Mouse (Mus musculus): ENCODE results near the gene Cts8. TPM values are rescaled to one million over a fixed set of nuclear protein-coding genes. Genes with fewer than 3 reads are reported as not detected.

Gene Cts8
- polyA plus RNA-seq (2012; ENCODE audit: insufficient read depth, insufficient read length, missing spikeins): not detected in 2 replicates

DNA sequence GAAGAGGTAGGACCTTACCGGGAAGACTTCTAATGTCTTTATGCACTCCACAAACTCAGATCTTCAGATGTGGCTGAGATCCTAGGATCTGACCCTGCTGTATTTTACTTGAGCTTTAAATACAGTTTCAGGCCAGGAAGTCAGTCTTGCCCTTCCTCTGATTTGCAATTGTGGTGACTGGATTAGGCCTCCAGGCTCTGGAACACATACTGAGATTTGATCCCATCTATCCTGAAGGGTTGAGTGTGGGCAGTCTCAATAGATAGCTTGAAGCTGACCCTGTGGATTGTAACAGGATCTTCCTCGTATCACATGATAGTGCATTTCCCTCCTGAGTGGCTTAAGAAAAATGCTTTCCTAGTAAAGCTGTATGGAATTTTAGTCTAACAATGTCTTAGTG is at the start of gene Cts8:
Gene Cts8 (minus strand): TSS at position 101 of the 400 bp plus-strand sequence.
- no peak within 1 kb of the TSS for H3K4me3 ChIP-seq (ENCODE audit: insufficient read depth, low read length)
- no peaks in the 10 kb centered on the region for H3K4me1 ChIP-seq (ENCODE audit: control insufficient read depth, insufficient read depth, low read length)
- H3K27ac ChIP-seq (ENCODE audit: insufficient read depth, low read depth, low read length): no peak within 1 kb of the TSS
- no peak for TF ChIP-seq POLR2A (IDR thresholded peaks at IDR 0.05; ENCODE audit: borderline replicate concordance, low read depth, low read length)
- TF ChIP-seq CTCF (IDR thresholded peaks at IDR 0.05; ENCODE audit: low read depth, low read length): no peak

DNA sequence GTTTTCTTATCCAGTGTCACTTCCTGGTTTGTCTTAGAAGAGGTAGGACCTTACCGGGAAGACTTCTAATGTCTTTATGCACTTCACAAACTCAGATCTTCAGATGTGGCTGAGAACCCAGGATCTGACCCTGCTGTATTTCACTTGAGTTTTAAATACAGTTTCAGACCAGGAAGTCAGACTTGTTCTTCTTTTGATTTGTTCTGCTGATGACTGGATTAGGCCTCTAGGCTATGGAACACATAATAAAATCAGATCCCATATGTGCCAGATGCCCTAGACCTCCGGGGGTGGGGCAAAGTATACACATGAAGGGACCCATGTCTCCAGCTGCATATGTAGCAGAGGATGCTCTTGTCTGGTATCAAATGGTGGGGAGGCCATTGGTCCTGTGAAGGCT is 33.6 kb upstream of the Cts8 start, which contains the start of gene Gm49398:
Gene Gm49398 (minus strand): TSS at position 101 of the 400 bp plus-strand sequence.
- Histone ChIP-seq H3K27ac (ENCODE audit: insufficient read depth, low read depth, low read length) (no peak within 1 kb of the TSS), H3K4me3 (ENCODE audit: insufficient read depth, low read length) (no peak within 1 kb of the TSS), H3K4me1 (ENCODE audit: control insufficient read depth, insufficient read depth, low read length) (no peaks in the 10 kb centered on the region)
- TF ChIP-seq CTCF (IDR thresholded peaks at IDR 0.05; ENCODE audit: low read depth, low read length) (no peak), POLR2A (IDR thresholded peaks at IDR 0.05; ENCODE audit: borderline replicate concordance, low read depth, low read length) (no peak)

DNA sequence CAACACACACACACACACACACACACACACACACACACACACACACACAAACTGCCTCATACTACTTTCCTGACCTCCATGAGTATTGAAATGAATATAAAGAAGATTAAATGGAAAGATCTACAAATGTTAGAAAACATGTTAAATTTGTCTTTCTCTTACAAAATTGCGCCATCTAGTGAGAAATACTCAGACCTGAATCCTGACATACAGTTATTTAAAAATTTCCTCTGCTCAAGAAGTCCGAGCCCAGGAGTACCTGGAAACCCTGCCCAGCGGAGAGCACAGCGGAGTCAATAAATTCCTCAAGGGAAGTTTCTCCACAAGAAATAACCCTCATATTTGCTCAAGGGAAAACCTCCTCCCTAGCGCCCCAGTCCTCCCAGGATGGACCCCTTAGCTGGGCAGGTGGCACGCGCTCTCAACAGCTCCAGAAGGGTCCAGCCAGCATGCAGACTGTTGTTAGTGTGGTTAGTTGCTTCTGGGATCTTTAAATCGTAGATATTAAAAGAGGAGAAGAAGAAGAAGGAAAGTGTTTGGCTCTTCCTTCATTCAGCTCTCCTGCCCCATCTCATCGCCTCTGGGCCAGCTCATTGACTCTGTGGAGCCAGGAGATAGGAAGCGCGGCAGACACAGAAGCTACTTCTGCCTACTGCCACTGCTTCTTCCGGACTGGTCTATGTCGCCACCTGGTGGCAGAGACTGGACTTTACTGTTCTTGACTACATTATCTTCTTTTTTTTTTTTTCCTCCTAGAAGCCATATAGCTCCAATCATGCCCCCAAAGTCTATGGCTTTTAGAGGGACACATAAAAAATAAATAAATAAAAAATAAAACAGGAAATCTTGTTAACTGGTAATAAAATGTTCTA is 13.8 kb downstream of the Cts8 start:
- no peak overlapping the region for H3K4me3 ChIP-seq (ENCODE audit: insufficient read depth, low read length)
- peak; percentile 40; the same call in 1 of the 2 replicates for TF ChIP-seq CTCF (IDR thresholded peaks at IDR 0.05; ENCODE audit: low read depth, low read length)
- TF ChIP-seq POLR2A (IDR thresholded peaks at IDR 0.05; ENCODE audit: borderline replicate concordance, low read depth, low read length): no peak
- no peaks in the 10 kb centered on the region for H3K4me1 ChIP-seq (ENCODE audit: control insufficient read depth, insufficient read depth, low read length)
- H3K27ac ChIP-seq (ENCODE audit: insufficient read depth, low read depth, low read length): no peak overlapping the region

DNA sequence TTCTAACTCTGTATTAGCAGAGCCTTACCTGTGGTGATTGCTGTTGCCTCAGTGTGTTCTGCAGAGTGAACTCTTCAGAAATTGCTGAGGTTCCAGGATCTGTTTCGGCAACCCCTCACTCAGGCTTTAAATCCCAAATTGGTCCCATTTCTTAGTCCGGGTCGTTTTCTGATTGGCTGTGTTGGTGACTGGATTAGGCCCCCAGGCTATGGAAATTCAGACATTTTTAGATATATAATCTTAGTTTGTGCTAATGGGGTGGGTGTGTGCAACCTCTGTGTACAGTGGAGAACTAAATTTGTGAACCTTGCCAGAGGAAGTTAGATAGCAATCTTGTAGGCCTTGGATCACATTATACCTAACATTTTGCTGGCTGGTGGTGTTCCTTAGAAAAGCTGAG is 51.8 kb downstream of the Cts8 start, which contains the start of gene Cts6:
Gene Cts6 (minus strand): TSS at position 101 of the 400 bp plus-strand sequence.
- TF ChIP-seq POLR2A (IDR thresholded peaks at IDR 0.05; ENCODE audit: borderline replicate concordance, low read depth, low read length) (no peak), CTCF (IDR thresholded peaks at IDR 0.05; ENCODE audit: low read depth, low read length) (no peak)
- no peaks in the 10 kb centered on the region for H3K4me1 ChIP-seq (ENCODE audit: control insufficient read depth, insufficient read depth, low read length)
- no peak within 1 kb of the TSS for H3K27ac ChIP-seq (ENCODE audit: insufficient read depth, low read depth, low read length)
- no peak within 1 kb of the TSS for H3K4me3 ChIP-seq (ENCODE audit: insufficient read depth, low read length)

Other genes with a start within 250 kb of the Cts8 start
- not detected in 2 replicates for gene Ctsj, start 249.4 kb downstream of the Cts8 start, polyA plus RNA-seq (2012; ENCODE audit: insufficient read depth, insufficient read length, missing spikeins)
- not detected in 2 replicates for gene Ctsq, start 214.7 kb downstream of the Cts8 start, polyA plus RNA-seq (2012; ENCODE audit: insufficient read depth, insufficient read length, missing spikeins)
- not detected in 2 replicates for gene Ctsr, start 91.1 kb downstream of the Cts8 start, polyA plus RNA-seq (2012; ENCODE audit: insufficient read depth, insufficient read length, missing spikeins)
- not detected in 2 replicates for gene Cts6, start 51.9 kb downstream of the Cts8 start, polyA plus RNA-seq (2012; ENCODE audit: insufficient read depth, insufficient read length, missing spikeins)
- gene Gm49398, start 33.5 kb upstream of the Cts8 start, polyA plus RNA-seq (2012; ENCODE audit: insufficient read depth, insufficient read length, missing spikeins): not detected in 2 replicates
- gene Cts7, start 102.8 kb upstream of the Cts8 start, polyA plus RNA-seq (2012; ENCODE audit: insufficient read depth, insufficient read length, missing spikeins): not detected in 2 replicates

Measured in bone marrow macrophage, adult 2 months (primary cell).